Mouse (Mus musculus) kidney, embryonic 14.5 days (tissue): ENCODE measurements around the gene Lin7a. TPM values are rescaled to one million over a fixed set of nuclear protein-coding genes. Genes with fewer than 3 reads are reported as not detected.

ENCODE experiments used
- ATAC-seq: fragments of 200-750 bp; cut with Nextera tagmentation; 2 replicates; pipeline ENCODE4 v1.8.0; 2017; ENCODE audit warnings: moderate number of reproducible peaks, mild to moderate bottlenecking, moderate TSS enrichment, moderate library complexity; ENCODE audit not compliant: low FRiP score, low TSS enrichment
- H3K27ac ChIP-seq: fragments of 300-500 bp; sonication (generic); 2 replicates; pipeline ENCODE4 v1.5.1; 2014; ENCODE audit warnings: low read depth, mild to moderate bottlenecking, low read length, moderate library complexity, mixed read lengths
- H3K27me3 ChIP-seq: fragments of 300-500 bp; sonication (generic); 2 replicates; pipeline ENCODE4 v1.6.1; 2014; ENCODE audit warnings: mild to moderate bottlenecking, low read length; ENCODE audit not compliant: control insufficient read depth, insufficient read depth
- H3K36me3 ChIP-seq: fragments of 300-500 bp; sonication (generic); 2 replicates; pipeline ENCODE4 v1.6.1; 2014; ENCODE audit warnings: low read length, mixed read lengths; ENCODE audit not compliant: control insufficient read depth, insufficient read depth
- H3K4me1 ChIP-seq: fragments of 300-500 bp; sonication (generic); 2 replicates; pipeline ENCODE4 v1.6.1; 2014; ENCODE audit warnings: low read length, mixed read lengths; ENCODE audit not compliant: control insufficient read depth, insufficient read depth
- H3K4me2 ChIP-seq: fragments of 300-500 bp; sonication (generic); replicated peaks from 2 replicates; pipeline ENCODE4 v1.6.1; 2014; ENCODE audit warnings: low read depth, mild to moderate bottlenecking, low read length
- H3K4me3 ChIP-seq: fragments of 300-500 bp; sonication (generic); 2 replicates; pipeline ENCODE4 v1.5.1; 2014; ENCODE audit warnings: mild to moderate bottlenecking, low read length
- H3K9ac ChIP-seq: fragments of 300-500 bp; sonication (generic); 2 replicates; pipeline ENCODE4 v1.6.1; 2014; ENCODE audit warnings: low read depth, mild to moderate bottlenecking, low read length, moderate library complexity
- H3K9me3 ChIP-seq: fragments of 300-500 bp; sonication (generic); 2 replicates; pipeline ENCODE4 v1.6.1; 2016; ENCODE audit warnings: low read length; ENCODE audit not compliant: control insufficient read depth
- WGBS: fragments of 180-500 bp; shearing (Covaris S2); extraction: QIAGEN DNeasy Blood & Tissue Kit; methylation state at CpG from one replicate; pipeline ENCODE4 v1.1.7; 2014; 5-methylcytosine and 5-hydroxymethylcytosine counted together
- polyA plus RNA-seq: library from polyadenylated mRNA; unstranded; fragments of >200 nt; fragmentation: Nextera tagmentation; extraction: Ambion mirVana; gene quantifications from 2 replicates; pipeline ENCODE4 v1.2.1, GENCODE M21; 2014

The Lin7a gene
- polyA plus RNA-seq, 1 experiment from 2014 or later, result 2.7 TPM

DNA sequence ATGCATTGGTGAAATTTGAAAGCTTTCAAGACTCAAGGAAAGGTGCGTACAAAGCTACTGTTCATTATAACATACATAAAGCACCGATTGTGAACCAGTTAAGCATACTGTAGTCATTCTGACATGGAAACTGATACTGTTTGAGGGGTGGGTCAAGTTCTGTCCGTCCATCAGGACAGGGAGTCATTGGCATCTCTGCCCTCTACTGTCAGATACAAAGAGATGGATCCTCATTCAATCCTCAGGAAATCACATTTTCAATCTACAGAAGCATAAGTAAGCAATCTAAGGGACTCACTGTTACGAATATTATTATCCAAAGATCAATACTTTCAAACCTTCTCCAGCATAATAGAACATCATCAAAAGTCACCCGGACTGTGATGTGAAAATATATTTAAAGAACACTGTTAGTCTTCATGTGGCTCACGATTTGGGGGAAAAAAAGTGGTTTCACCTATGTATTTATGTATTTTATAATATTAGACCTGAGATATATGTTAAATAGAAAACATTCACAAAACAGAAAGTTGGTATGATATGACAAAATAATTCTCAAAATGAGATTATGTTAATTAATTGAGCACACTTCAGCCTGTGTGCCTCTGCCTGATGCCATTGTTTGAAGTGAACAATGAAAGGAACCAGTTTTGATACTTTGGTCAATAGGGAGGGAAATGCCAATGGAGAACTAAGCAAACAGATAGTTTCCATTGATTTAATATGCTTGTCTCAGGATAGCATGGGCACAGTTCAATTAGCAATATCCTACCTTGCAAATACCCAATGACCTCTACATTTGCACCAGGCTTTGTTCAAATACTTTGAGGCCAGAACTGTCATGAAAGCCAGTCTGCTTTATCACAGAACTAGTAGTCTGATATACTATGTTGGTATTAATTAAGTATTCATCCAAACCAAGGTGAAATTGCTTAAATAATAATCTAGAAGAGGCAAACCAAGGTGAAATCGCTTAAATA lies 36.8 kb upstream of the Lin7a start:
- no peaks in the 10 kb centered on the region for H3K36me3 ChIP-seq
- ATAC-seq, result no peak
- H3K9ac ChIP-seq, result no peak overlapping the region
- no peaks in the 10 kb centered on the region for H3K4me1 ChIP-seq
- H3K4me2 ChIP-seq, result no peak overlapping the region
- no peak overlapping the region for H3K4me3 ChIP-seq
- no peaks in the 10 kb centered on the region for H3K27me3 ChIP-seq
- no peak overlapping the region for H3K27ac ChIP-seq
- WGBS, result 84% methylated on average over 7 of the region's 7 CpGs
- H3K9me3 ChIP-seq, result no peaks in the 10 kb centered on the region

GRCm38 (mm10) chr10:107235496-107235895 lies 36.0 kb upstream of the Lin7a start:
- Histone ChIP-seq H3K27me3 (no peaks in the 10 kb centered on the region), H3K36me3 (no peaks in the 10 kb centered on the region), H3K4me2 (no peak overlapping the region), H3K4me1 (no peaks in the 10 kb centered on the region), H3K9ac (no peak overlapping the region), H3K4me3 (no peak overlapping the region), H3K27ac (no peak overlapping the region), H3K9me3 (no peaks in the 10 kb centered on the region)
- no peak for ATAC-seq
- 87% methylated on average over 3 of the region's 3 CpGs for WGBS

DNA sequence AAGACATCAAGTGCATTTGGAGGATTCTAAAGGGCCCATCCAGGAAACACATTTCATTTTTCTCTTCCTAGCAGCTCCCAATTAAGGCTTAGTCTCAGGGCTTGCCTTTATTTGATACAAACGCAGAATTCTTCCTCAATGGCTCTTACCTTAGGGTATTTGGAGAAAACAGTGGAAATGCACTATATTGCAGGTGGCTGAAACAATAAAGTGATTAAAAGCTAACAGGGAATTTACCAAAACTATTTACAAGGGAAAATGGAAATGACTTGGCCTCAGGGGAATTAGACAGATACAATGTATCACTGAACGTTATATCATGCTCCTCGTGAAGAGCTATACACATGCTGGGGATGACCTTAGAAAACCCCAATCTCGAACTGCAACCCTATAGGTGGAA lies 35.3 kb upstream of the Lin7a start:
- Histone ChIP-seq H3K4me1 (no peaks in the 10 kb centered on the region), H3K36me3 (no peaks in the 10 kb centered on the region), H3K4me2 (no peak overlapping the region), H3K27ac (no peak overlapping the region), H3K9ac (no peak overlapping the region), H3K4me3 (no peak overlapping the region), H3K27me3 (no peaks in the 10 kb centered on the region), H3K9me3 (no peaks in the 10 kb centered on the region)
- WGBS, result 87% methylated on average over 4 of the region's 4 CpGs
- ATAC-seq, result no peak

DNA sequence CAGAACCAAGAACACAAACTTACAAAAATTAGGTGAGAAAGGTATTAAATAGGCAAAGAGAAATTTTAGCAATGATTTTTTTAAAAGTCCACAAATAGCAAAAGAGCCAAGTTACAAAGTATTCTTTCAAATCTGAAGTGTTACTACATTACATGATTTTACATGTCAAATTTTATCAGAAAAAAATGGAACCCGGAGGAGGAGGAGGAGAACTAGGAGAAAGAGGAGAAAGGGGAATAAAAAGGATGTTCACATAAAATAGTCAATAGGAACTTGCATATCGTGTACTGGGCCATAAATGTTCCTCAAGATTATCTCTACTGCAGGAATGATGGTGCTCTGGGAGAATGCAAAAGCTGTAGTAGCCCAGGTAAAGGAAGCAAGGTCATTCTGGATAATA lies 34.4 kb upstream of the Lin7a start:
- H3K9ac ChIP-seq, result no peak overlapping the region
- no peaks in the 10 kb centered on the region for H3K27me3 ChIP-seq
- no peak for ATAC-seq
- H3K27ac ChIP-seq, result no peak overlapping the region
- H3K4me1 ChIP-seq, result no peaks in the 10 kb centered on the region
- H3K9me3 ChIP-seq, result no peaks in the 10 kb centered on the region
- no peak overlapping the region for H3K4me2 ChIP-seq
- 76% methylated on average over 2 of the region's 2 CpGs for WGBS
- H3K36me3 ChIP-seq, result no peaks in the 10 kb centered on the region
- H3K4me3 ChIP-seq, result no peak overlapping the region

DNA sequence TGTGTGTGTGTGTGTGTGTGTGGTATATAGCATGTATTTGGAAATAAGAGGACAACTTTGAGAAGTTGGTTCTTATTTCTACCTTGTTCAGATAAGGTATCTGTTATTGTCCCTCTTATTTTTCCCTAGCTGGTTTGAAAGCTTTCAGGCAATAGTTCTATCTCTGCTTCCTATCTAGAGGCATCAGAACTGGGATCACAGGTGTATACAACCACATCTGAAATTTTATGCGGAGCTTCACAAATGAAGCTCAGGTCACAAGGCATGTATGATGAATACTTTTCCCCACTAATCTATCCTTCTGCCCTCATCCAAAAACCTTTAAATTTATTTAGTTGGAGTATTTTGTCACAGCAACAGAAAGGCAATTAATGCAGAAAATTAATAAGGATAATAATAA lies 33.8 kb upstream of the Lin7a start:
- H3K36me3 ChIP-seq, result no peaks in the 10 kb centered on the region
- ATAC-seq, result no peak
- no peaks in the 10 kb centered on the region for H3K27me3 ChIP-seq
- no peak overlapping the region for H3K4me2 ChIP-seq
- H3K9me3 ChIP-seq, result no peaks in the 10 kb centered on the region
- H3K4me3 ChIP-seq, result no peak overlapping the region
- no peak overlapping the region for H3K27ac ChIP-seq
- 100% methylated on average over 1 of the region's 1 CpGs for WGBS
- H3K4me1 ChIP-seq, result no peaks in the 10 kb centered on the region
- H3K9ac ChIP-seq, result no peak overlapping the region

- no peak overlapping the region for H3K9ac ChIP-seq
- WGBS, result 70% methylated on average over 2 of the region's 2 CpGs
- H3K36me3 ChIP-seq, result no peaks in the 10 kb centered on the region
- no peak overlapping the region for H3K4me2 ChIP-seq
- H3K27ac ChIP-seq, result no peak overlapping the region
- H3K4me1 ChIP-seq, result no peaks in the 10 kb centered on the region
- no peaks in the 10 kb centered on the region for H3K9me3 ChIP-seq
- H3K4me3 ChIP-seq, result no peak overlapping the region
- H3K27me3 ChIP-seq, result no peaks in the 10 kb centered on the region
- ATAC-seq, result no peak
Observed at GRCm38 (mm10) chr10:107238151-107238860, 33.2 kb upstream of the Lin7a start.

- Histone ChIP-seq H3K27ac (no peak overlapping the region), H3K4me1 (no peaks in the 10 kb centered on the region), H3K27me3 (no peaks in the 10 kb centered on the region), H3K9ac (no peak overlapping the region), H3K9me3 (no peaks in the 10 kb centered on the region), H3K4me2 (no peak overlapping the region), H3K36me3 (no peaks in the 10 kb centered on the region), H3K4me3 (no peak overlapping the region)
- WGBS, result 73% methylated on average over 3 of the region's 3 CpGs
- no peak for ATAC-seq
Observed at GRCm38 (mm10) chr10:107238861-107239435, 32.5 kb upstream of the Lin7a start.

DNA sequence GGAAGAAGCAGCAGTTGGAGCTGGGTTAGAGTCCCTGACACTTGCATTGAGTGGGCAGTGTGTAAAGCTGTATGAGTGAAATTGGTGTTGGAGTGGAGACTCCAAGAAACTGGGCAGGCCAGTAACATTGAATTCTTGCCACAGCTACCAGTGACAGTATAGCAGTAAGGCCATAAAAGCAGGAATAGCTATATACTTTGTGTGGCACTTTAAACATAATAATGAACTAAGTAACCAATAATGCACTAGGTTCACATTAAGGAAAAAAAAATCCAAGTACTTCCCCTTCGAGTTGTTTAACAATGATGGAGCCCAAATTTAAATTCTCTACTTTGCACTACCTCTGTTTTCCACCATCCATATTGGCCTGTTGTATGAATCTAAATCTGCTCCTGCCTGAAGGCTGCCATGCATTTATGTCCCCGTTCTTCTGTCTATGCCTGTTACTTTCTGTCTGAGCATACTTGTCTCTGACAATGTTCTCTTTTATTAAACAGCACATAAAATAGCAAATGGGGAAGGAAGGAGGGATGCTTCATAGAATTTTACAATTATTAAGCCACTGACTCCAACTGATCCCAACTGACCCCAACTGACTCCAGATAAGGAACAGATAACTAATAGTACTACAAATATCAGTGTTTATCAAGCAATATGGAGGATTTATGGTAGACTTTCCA lies 31.7 kb upstream of the Lin7a start:
- H3K4me2 ChIP-seq, result no peak overlapping the region
- ATAC-seq, result no peak
- H3K4me3 ChIP-seq, result no peak overlapping the region
- H3K36me3 ChIP-seq, result no peaks in the 10 kb centered on the region
- H3K9ac ChIP-seq, result no peak overlapping the region
- H3K9me3 ChIP-seq, result no peaks in the 10 kb centered on the region
- no peaks in the 10 kb centered on the region for H3K27me3 ChIP-seq
- H3K4me1 ChIP-seq, result no peaks in the 10 kb centered on the region
- 84% methylated on average over 2 of the region's 2 CpGs for WGBS
- no peak overlapping the region for H3K27ac ChIP-seq
